Mouse (Mus musculus) kidney, embryonic 16.5 days (tissue): Measurements from ENCODE around the gene Gsto1. TPM values are rescaled to one million over a fixed set of nuclear protein-coding genes. Genes with fewer than 3 reads are reported as not detected.

Experiments used
- ATAC-seq: fragments of 200-750 bp; cut with Nextera tagmentation; 2 replicates; pipeline ENCODE4 v1.8.0; 2017; ENCODE audit warnings: moderate TSS enrichment; ENCODE audit not compliant: low FRiP score, low TSS enrichment
- H3K27ac ChIP-seq: fragments of 300-500 bp; sonication (generic); 2 replicates; pipeline ENCODE4 v1.5.1; 2014; ENCODE audit warnings: low read length
- H3K27me3 ChIP-seq: fragments of 300-500 bp; sonication (generic); 2 replicates; pipeline ENCODE4 v1.6.1; 2014; ENCODE audit warnings: low read length, control low read depth, mixed read lengths; ENCODE audit not compliant: insufficient read depth
- H3K36me3 ChIP-seq: fragments of 300-500 bp; sonication (generic); 2 replicates; pipeline ENCODE4 v1.6.1; 2014; ENCODE audit warnings: low read length, control low read depth, mixed read lengths; ENCODE audit not compliant: insufficient read depth
- H3K4me1 ChIP-seq: fragments of 300-500 bp; sonication (generic); 2 replicates; pipeline ENCODE4 v1.6.1; 2014; ENCODE audit warnings: low read length, control low read depth, mixed read lengths; ENCODE audit not compliant: insufficient read depth
- H3K4me2 ChIP-seq: fragments of 300-500 bp; sonication (generic); replicated peaks from 2 replicates; pipeline ENCODE4 v1.6.1; 2014; ENCODE audit warnings: low read depth, low read length
- H3K4me3 ChIP-seq: fragments of 300-500 bp; sonication (generic); 2 replicates; pipeline ENCODE4 v1.5.1; 2014; ENCODE audit warnings: mild to moderate bottlenecking, low read length
- H3K9ac ChIP-seq: fragments of 300-500 bp; sonication (generic); replicated peaks from 2 replicates; pipeline ENCODE4 v1.6.1; 2014; ENCODE audit warnings: low read length
- H3K9me3 ChIP-seq: fragments of 300-500 bp; sonication (generic); 2 replicates; pipeline ENCODE4 v1.6.1; 2016; ENCODE audit warnings: low read length, control low read depth
- WGBS: fragments of 180-500 bp; shearing (Covaris S2); extraction: QIAGEN DNeasy Blood & Tissue Kit; methylation state at CpG from one replicate; pipeline ENCODE4 v1.1.7; 2014; 5-methylcytosine and 5-hydroxymethylcytosine counted together
- polyA plus RNA-seq: library from polyadenylated mRNA; unstranded; fragments of >200 nt; fragmentation: Nextera tagmentation; extraction: Ambion mirVana; gene quantifications from 2 replicates; pipeline ENCODE4 v1.2.1, GENCODE M21; 2015

Gene Gsto1
- polyA plus RNA-seq: 130 and 134 TPM in 2 replicates

DNA sequence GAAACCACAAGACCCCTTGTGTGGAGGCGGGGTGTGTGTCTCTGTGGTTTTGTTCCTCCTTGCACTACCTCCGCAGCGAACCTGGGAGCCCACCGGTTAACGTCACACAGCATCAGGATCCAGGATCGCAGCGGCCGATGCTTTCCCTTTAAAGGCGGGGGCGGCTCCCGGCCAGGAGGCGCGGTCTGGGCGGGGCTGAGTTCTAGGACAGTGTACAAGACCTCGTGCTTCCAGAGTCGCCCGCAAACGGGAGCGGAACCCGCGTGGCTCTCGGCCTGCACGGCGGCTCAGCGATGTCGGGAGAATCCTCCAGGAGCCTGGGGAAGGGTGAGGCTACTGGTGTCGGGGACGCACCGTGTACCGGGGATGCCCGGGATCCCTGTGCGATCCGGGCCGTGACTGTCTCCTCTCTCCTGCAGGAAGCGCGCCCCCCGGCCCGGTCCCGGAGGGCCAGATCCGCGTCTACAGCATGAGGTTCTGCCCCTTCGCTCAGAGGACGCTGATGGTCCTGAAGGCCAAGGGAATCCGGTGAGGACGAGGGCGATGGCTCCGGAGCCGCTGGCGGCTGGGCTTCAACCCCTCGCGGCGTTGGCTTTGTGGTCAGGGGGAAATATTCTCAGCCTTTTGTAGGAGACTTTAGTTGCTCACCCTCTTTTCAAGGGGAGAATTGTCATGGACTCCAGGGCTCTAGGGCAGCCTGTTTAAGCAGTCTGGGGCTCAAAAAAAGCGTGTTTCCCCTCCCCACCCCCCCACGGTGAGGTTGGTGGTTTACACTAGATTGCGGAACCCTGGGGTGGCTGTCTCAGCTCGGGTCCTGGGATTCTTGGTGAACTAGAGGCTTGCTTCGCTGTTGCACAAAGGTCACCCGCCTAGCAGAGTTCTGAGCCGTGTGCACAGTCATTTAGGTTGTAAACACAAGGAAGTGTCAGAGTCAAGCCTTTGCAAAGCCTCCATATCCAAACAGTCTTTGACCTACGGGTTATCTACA is at the start of gene Gsto1:
Gene Gsto1, plus strand, starts transcription at position 175 of the 988 bp plus-strand sequence.
- Histone ChIP-seq H3K9me3 (no peaks in the 10 kb centered on the region), H3K4me3 (peak within 1 kb of the TSS; percentile 69), H3K27ac (peak within 1 kb of the TSS; percentile 50), H3K36me3 (peaks cover 11% of the 10 kb centered on the region; the same call in 1 of the 2 replicates), H3K27me3 (no peaks in the 10 kb centered on the region), H3K4me1 (peaks cover 14% of the 10 kb centered on the region), H3K4me2 (peak within 1 kb of the TSS; percentile 94), H3K9ac (peak within 1 kb of the TSS; percentile 74)
- WGBS: under 1% methylated on average over 60 of the region's 60 CpGs
- ATAC-seq: peak; percentile 97

DNA sequence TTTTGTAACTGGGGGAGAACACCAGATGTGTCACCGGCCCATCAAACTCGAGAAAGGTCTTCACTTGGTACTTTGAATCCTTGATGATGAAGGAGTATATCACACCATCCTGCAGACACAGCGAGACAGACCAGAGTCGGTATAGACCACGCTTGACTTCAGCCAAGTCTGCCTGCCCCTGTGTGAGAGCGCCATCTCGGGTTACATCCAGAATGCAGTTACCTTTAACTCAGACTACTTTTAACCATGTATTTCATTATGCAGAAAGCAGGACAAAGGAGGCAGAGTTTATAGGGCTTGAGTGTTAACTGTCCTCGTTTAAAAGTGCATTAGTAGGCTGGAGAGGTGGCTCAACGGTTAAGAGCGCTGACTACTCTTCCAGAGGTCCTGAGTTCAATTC is 42.7 kb upstream of the Gsto1 start:
- Histone ChIP-seq H3K4me1 (no peaks in the 10 kb centered on the region), H3K36me3 (no peaks in the 10 kb centered on the region), H3K27me3 (no peaks in the 10 kb centered on the region), H3K9me3 (no peaks in the 10 kb centered on the region), H3K9ac (no peak overlapping the region), H3K4me2 (no peak overlapping the region), H3K27ac (no peak overlapping the region), H3K4me3 (no peak overlapping the region)
- ATAC-seq: no peak
- WGBS: 57% methylated on average over 10 of the region's 10 CpGs

DNA sequence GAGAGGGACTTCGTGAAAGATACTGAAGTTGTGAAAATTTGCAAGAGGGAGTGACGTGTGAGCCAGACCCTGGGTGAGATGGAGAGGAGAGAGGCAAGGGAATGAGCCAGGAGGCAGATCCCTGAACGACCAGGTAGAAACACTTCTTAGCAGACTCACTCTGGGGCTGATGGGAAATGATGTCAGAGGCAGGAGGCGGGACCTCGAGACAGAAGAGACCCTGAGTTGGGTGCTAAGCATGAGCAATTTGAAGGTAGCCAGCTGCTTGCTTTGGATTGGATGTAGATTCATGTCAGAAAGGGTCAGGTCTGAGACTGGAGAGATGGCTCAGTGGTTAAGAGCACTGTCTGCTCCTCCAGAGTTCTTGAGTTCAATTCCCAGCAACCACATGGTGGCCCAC is 40.0 kb upstream of the Gsto1 start:
- Histone ChIP-seq H3K4me3 (no peak overlapping the region), H3K36me3 (no peaks in the 10 kb centered on the region), H3K27ac (no peak overlapping the region), H3K9me3 (no peaks in the 10 kb centered on the region), H3K9ac (no peak overlapping the region), H3K4me1 (no peaks in the 10 kb centered on the region), H3K27me3 (no peaks in the 10 kb centered on the region), H3K4me2 (no peak overlapping the region)
- WGBS: 92% methylated on average over 5 of the region's 5 CpGs
- no peak for ATAC-seq

DNA sequence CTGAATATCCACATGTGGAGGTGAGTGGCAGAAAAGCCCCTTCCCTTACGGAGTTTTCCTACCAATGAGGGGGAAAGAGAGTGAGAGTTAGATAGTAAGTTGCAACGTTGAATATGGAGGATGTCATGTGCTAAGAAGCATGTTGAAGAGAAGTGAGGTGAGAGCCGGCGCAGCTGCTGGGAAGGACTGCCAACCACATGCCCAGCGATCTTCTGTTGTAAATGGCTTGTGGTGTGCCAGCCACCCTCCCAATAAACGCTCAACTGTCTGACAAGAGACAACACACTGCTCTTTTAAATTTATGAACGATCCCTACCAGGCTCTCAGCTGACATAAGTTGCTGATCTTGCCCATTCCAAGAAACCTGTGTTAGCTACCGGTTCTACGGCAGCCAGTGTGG is 37.1 kb upstream of the Gsto1 start:
- H3K4me2 ChIP-seq: no peak overlapping the region
- H3K36me3 ChIP-seq: no peaks in the 10 kb centered on the region
- peaks cover 3% of the 10 kb centered on the region; the same call in 1 of the 2 replicates for H3K4me1 ChIP-seq
- ATAC-seq: no peak
- no peaks in the 10 kb centered on the region for H3K9me3 ChIP-seq
- 79% methylated on average over 9 of the region's 9 CpGs for whole genome bisulfite sequencing
- H3K4me3 ChIP-seq: no peak overlapping the region
- no peak overlapping the region for H3K9ac ChIP-seq
- H3K27ac ChIP-seq: no peak overlapping the region
- H3K27me3 ChIP-seq: peaks cover 8% of the 10 kb centered on the region

DNA sequence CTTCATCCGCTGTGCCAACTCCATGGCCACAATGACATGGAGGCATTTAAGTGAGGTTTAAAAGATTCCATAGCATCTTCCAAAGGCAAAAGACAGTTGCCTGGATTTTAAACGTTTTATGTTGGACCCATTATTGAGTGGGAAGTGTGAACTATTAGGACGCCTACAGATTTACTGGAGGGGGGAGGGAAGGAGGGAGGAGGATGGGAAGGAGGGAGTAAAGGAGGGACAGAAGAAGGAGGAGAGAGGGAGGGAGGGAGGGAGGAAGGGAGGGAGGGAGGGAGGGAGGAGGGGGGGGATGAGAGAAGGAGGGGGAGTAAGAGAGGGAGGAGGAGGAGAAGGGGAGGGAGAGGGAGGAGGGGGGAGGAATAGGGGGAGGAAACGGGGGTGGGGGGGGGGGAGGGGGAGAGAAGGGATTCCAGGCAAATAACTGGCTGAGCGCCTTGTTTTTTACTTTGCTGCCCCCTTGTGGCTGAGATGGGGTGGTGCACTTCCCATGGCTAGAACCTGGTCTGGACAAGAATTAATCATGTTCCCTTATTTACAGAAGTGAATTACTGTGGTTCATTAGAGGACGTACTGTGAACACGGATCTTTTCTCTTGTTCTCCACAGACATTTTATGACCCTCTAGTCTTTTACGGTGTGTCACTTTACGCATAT is 33.8 kb upstream of the Gsto1 start:
- H3K4me1 ChIP-seq: peaks cover 3% of the 10 kb centered on the region; the same call in 1 of the 2 replicates
- H3K36me3 ChIP-seq: no peaks in the 10 kb centered on the region
- no peaks in the 10 kb centered on the region for H3K9me3 ChIP-seq
- 26% methylated on average over 8 of the region's 9 CpGs for WGBS
- H3K9ac ChIP-seq: no peak overlapping the region
- no peak overlapping the region for H3K4me3 ChIP-seq
- 0 out of 2 replicates have a peak overlapping the region, but pooled peaks have one; percentile 10 for H3K4me2 ChIP-seq
- no peak for ATAC-seq
- no peak overlapping the region for H3K27ac ChIP-seq
- peaks cover 13% of the 10 kb centered on the region for H3K27me3 ChIP-seq

DNA sequence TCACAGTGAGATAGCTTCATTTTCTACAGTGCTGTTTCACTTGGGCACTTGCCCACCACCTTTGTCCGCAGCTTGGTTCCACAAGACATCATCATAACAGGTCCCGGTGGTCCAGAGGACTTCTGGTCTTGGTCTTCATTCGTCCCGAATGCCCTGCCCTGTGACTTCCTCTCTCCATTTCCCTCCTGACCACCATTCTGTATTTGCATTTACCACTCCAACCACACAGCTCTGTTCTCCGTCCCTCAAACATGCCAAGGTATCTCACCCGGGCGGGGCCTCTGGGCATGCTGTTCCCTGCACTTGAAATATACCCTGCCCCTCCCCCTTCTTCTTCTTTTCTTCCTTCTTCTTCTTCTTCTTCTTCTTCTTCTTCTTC is 33.3 kb upstream of the Gsto1 start:
- Histone ChIP-seq H3K36me3 (no peaks in the 10 kb centered on the region), H3K9ac (no peak overlapping the region), H3K4me1 (peaks cover 3% of the 10 kb centered on the region; the same call in 1 of the 2 replicates), H3K27me3 (peaks cover 13% of the 10 kb centered on the region), H3K4me3 (no peak overlapping the region), H3K9me3 (no peaks in the 10 kb centered on the region), H3K4me2 (0 out of 2 replicates have a peak overlapping the region, but pooled peaks have one; percentile 10), H3K27ac (no peak overlapping the region)
- ATAC-seq: no peak
- WGBS: 60% methylated on average over 7 of the region's 7 CpGs

DNA sequence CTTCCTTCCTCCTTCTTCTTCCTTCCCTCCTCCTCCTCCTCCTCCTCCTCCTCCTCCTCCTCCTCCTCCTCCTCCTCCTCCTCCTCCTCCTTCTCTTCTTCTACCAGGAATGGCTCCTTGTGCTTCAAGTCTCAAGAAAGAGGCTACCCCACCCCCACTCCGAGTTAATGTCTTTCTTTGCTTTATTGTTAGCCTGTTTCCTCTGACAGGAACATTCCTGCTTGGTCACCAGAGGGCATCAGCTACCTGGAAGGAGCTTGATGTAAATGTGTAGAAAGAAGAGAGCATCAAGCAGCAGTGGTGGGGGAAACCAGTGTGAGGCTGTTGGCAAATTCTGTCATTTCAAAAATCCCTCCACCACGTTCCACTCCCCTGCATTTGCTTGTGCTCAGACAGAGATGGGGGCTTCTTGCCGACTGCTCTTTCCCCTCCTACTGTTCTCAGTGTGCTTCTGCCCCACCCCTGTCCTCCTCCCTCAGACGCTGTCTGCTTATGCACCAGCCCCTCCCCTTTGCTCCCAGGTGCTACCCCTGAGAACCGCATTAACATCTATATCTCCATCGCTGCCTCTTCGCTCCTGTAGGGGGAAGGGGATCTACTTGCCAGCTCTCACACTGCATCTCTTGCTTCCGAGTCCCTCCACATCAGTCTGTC is 32.5 kb upstream of the Gsto1 start:
- 20% methylated on average over 8 of the region's 8 CpGs for WGBS
- H3K9ac ChIP-seq: no peak overlapping the region
- no peaks in the 10 kb centered on the region for H3K9me3 ChIP-seq
- no peak overlapping the region for H3K4me3 ChIP-seq
- peaks cover 3% of the 10 kb centered on the region; the same call in 1 of the 2 replicates for H3K4me1 ChIP-seq
- H3K27ac ChIP-seq: no peak overlapping the region
- H3K27me3 ChIP-seq: peaks cover 13% of the 10 kb centered on the region
- no peaks in the 10 kb centered on the region for H3K36me3 ChIP-seq
- H3K4me2 ChIP-seq: no peak overlapping the region
- ATAC-seq: no peak

DNA sequence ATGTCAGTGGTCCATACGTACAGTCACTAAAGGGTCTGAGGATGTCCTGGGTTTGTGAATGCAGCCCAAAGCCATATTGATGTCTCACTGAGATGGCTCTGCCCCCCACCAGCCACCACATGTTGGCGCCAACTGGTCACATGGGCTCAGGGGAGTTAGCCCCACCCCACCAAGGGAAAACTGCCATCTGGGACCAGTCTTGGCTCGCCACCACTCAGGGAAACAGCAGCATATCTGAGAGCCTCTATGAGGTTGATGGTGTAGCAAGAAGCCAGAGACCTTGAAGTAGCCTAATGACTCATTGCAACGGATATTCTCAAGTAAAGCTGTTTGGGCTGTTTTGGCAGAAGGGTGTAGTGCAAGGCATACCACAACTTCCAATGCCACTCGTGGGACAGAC is 30.7 kb upstream of the Gsto1 start:
- H3K27ac ChIP-seq: no peak overlapping the region
- H3K4me2 ChIP-seq: no peak overlapping the region
- H3K9ac ChIP-seq: no peak overlapping the region
- no peaks in the 10 kb centered on the region for H3K9me3 ChIP-seq
- H3K4me1 ChIP-seq: peaks cover 3% of the 10 kb centered on the region; the same call in 1 of the 2 replicates
- ATAC-seq: no peak
- H3K27me3 ChIP-seq: peaks cover 13% of the 10 kb centered on the region
- WGBS: 78% methylated on average over 5 of the region's 5 CpGs
- H3K4me3 ChIP-seq: no peak overlapping the region
- H3K36me3 ChIP-seq: no peaks in the 10 kb centered on the region

DNA sequence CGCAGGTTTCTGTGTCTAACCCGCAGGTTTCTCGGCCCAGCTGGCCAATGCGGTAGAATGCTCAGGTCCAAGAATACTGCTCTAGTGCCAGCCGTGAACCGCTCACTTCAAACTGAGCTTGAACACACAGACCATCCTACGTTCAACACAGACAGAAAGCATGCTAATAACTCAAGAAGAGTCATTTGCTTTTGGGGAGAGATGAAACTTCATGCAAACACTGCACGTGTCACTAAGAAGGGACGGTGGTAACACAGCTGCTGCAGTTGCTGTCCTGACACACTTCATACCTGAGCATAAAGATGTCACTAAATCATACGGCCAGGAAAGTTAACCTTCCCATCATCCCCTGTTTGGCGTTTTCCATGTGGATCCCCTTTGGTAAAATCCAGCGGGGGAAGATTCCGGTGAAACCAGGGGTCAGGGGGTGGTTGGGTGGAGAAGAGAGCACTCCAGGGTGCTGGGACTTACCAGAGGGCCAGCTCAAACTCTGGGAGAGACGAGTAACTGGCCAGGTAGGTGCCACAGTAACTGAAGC is 24.8 kb upstream of the Gsto1 start:
- WGBS: 84% methylated on average over 14 of the region's 14 CpGs
- Histone ChIP-seq H3K4me1 (no peaks in the 10 kb centered on the region), H3K27ac (no peak overlapping the region)

More for the DNA sequence above, 24.8 kb upstream of the Gsto1 start:
- ATAC-seq: no peak
- Histone ChIP-seq H3K4me2 (no peak overlapping the region), H3K36me3 (no peaks in the 10 kb centered on the region), H3K9me3 (no peaks in the 10 kb centered on the region), H3K27me3 (no peaks in the 10 kb centered on the region), H3K9ac (no peak overlapping the region), H3K4me3 (no peak overlapping the region)
